Mouse (Mus musculus) small intestine, adult 2 months (tissue): ENCODE results near the gene Plcb4. TPM values are rescaled to one million over a fixed set of nuclear protein-coding genes. Genes with fewer than 3 reads are reported as not detected.

Experiments
- H3K27ac ChIP-seq: fragments of 200-500 bp; 2 replicates; pipeline ENCODE4 v1.5.1; 2012; ENCODE audit warnings: low read depth, low read length, control low read depth, inconsistent platforms; ENCODE audit not compliant: insufficient read depth
- H3K27me3 ChIP-seq: fragments of 200-500 bp; 2 replicates; pipeline ENCODE4 v1.6.1; 2012; ENCODE audit warnings: mild to moderate bottlenecking, moderate library complexity, low read length, inconsistent platforms; ENCODE audit not compliant: control insufficient read depth, insufficient read depth
- H3K36me3 ChIP-seq: fragments of 200-500 bp; 2 replicates; pipeline ENCODE4 v1.6.1; 2012; ENCODE audit warnings: mild to moderate bottlenecking, low read length, control low read depth, inconsistent platforms; ENCODE audit not compliant: control insufficient read depth, insufficient read depth
- H3K4me1 ChIP-seq: fragments of 200-500 bp; 2 replicates; pipeline ENCODE4 v1.6.1; 2012; ENCODE audit warnings: low read length, inconsistent platforms, mixed read lengths; ENCODE audit not compliant: control insufficient read depth, insufficient read depth, insufficient read length
- H3K4me3 ChIP-seq: fragments of 200-500 bp; 2 replicates; pipeline ENCODE4 v1.5.1; 2012; ENCODE audit warnings: low read depth, mild to moderate bottlenecking, control low read depth, inconsistent platforms, low read length, moderate library complexity
- CTCF ChIP-seq: fragments of 200-500 bp; IDR thresholded peaks from 2 replicates; pipeline ENCODE4 v1.5.1; 2012; ENCODE audit warnings: low read depth, mild to moderate bottlenecking, control low read depth, inconsistent platforms, low read length, moderate library complexity, mixed read lengths; ENCODE audit not compliant: insufficient replicate concordance, insufficient read length; ENCODE audit errors: extremely low read depth
- POLR2A ChIP-seq: fragments of 200-500 bp; IDR thresholded peaks from 2 replicates; pipeline ENCODE4 v1.6.1; 2012; ENCODE audit warnings: low read depth, mild to moderate bottlenecking, control low read depth, inconsistent platforms, low read length, moderate library complexity
- WGBS: fragments of 180-500 bp; shearing (Covaris S2); methylation state at CpG from one replicate; pipeline ENCODE4 v1.1.7; 2018; 5-methylcytosine and 5-hydroxymethylcytosine counted together
- polyA plus RNA-seq: library from polyadenylated mRNA; depleted of rRNA; stranded (reverse); fragments of >200 nt; gene quantifications from 2 replicates; pipeline ENCODE4 v1.2.3, GENCODE M21; 2012

Plcb4 gene
- polyA plus RNA-seq, 1 experiment: 1.9 TPM

DNA sequence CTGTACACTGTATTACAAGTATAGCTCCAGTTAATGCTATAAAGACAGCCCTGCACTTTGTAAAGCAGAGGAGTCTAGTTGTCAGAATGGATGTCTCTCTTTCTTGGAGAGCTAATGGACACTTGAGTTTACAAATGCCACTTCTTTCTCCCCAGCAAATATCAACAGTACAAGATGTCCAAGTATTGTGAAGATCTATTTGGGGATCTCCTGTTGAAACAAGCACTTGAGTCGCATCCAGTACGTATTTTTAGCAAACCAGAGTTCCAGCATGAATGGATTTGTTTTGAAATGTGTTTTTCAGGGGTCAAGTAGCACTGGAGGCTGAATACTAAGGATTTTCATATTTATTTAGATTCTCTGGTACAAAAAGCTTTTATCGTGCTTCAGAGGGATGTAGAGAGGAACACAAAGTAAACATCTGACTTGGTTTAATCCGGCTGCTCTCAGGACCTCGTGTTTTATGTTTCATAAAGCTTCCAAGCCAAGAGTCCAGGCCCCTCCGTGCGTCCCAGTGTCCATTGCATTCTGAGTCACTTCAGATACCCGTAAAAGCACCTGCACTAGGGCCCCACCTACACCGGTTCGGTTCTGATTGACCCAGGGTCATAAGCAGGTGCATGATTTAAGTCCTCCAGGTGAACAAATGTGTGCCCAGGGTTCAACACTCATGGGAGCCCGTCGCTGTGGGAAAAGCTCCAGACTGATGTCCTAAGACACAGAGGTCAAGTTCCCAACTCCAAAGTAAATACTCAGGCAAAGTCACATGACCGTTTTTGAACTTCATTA, 296.1 kb downstream of the Plcb4 start:
- TF ChIP-seq CTCF (no peak), POLR2A (no peak)
- Histone ChIP-seq H3K27me3 (no peaks in the 10 kb centered on the region), H3K4me1 (peaks cover 2% of the 10 kb centered on the region; the same call in 1 of the 2 replicates), H3K4me3 (no peak overlapping the region), H3K36me3 (no peaks in the 10 kb centered on the region), H3K27ac (no peak overlapping the region)
- 40% methylated on average over 13 of the region's 13 CpGs for WGBS

DNA sequence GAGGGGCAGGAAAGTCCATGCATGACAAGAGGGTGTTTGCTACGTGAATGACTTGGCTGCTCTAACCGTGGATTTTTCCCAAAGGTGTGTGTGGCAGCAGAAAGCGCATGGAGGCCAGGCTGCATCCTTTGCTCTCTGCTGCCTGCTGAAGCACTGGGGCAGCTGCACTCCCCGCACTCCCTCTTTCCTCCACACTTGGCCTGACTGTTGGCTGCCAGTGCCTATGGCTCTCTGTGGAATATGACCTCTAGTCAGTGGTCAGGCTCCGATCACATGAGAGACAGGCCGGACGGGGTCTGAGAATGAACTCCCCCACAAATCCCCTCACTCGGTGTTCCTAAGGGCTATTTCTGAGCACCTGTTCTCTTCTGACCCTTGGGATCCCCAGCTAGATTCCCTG, 297.0 kb downstream of the Plcb4 start:
- TF ChIP-seq CTCF (no peak), POLR2A (no peak)
- Histone ChIP-seq H3K36me3 (no peaks in the 10 kb centered on the region), H3K4me1 (peaks cover 2% of the 10 kb centered on the region; the same call in 1 of the 2 replicates), H3K27ac (no peak overlapping the region), H3K27me3 (no peaks in the 10 kb centered on the region), H3K4me3 (no peak overlapping the region)
- WGBS: 84% methylated on average over 8 of the region's 8 CpGs

DNA sequence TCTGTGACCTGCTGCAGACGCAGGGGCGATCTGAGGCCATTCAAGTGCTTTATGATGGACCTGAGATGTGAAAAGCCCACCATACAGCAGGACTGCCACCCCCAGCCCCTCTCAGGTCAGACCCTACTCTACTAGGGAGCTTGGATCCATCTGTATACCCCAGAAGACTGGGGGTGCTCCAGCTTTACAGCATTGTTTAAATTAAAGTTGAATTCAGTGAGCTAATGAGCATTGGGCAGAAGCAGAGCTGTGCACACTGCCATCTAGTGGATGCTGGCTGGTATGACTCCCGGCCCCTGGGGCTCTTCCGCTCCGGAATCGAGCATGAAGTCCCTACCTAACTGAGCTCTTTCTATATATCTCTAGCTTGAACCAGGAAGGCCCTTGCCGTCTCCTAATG, 298.9 kb downstream of the Plcb4 start:
- H3K27ac ChIP-seq: no peak overlapping the region
- no peaks in the 10 kb centered on the region for H3K27me3 ChIP-seq
- TF ChIP-seq POLR2A (no peak), CTCF (peak; percentile 86)
- peaks cover 2% of the 10 kb centered on the region; the same call in 1 of the 2 replicates for H3K4me1 ChIP-seq
- no peaks in the 10 kb centered on the region for H3K36me3 ChIP-seq
- H3K4me3 ChIP-seq: no peak overlapping the region
- 32% methylated on average over 7 of the region's 7 CpGs for WGBS

DNA sequence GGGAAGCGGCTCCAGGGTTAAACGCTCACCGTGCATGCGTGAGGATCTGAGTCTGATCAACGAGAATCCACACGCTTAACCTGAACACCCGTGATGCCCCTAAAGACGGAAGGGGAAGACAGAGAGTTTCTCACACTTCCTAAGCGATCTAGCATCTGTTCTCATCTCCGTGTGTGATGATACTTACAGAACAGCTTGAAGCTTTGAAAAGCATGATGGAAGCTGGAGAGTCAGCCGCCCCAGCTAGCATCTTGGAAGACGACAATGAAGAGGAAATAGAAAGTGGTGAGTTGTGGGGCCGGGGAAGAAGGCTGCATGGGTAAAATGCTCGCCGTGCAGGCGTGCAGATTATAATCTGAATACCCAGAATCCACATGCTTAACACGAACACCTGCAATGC, 299.6 kb downstream of the Plcb4 start:
- Histone ChIP-seq H3K27me3 (no peaks in the 10 kb centered on the region), H3K36me3 (no peaks in the 10 kb centered on the region), H3K4me3 (no peak overlapping the region), H3K4me1 (peaks cover 2% of the 10 kb centered on the region; the same call in 1 of the 2 replicates), H3K27ac (no peak overlapping the region)
- WGBS: 89% methylated on average over 17 of the region's 17 CpGs
- TF ChIP-seq CTCF: no peak
- TF ChIP-seq POLR2A: no peak

DNA sequence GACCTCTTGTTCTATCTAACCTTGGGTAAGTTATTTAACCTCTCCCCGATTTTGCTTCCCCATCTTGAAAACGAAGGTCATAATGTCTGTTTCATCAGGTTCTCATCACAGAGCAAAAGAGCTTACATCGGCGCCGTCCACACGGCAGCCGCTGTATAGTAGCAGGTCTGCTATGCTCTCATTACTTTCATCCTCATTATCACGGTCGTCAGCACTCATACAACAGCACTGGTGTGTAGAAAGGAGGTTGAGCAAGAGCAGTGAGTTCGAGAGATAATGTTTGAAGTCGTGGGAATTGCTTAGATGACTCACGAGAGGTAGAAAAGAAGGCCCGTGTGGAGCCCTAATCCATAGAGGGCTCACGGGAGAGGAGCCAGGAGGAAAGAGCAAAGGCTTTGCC, 304.3 kb downstream of the Plcb4 start:
- no peak overlapping the region for H3K27ac ChIP-seq
- TF ChIP-seq POLR2A: no peak
- no peak for TF ChIP-seq CTCF
- WGBS: 82% methylated on average over 14 of the region's 14 CpGs

DNA sequence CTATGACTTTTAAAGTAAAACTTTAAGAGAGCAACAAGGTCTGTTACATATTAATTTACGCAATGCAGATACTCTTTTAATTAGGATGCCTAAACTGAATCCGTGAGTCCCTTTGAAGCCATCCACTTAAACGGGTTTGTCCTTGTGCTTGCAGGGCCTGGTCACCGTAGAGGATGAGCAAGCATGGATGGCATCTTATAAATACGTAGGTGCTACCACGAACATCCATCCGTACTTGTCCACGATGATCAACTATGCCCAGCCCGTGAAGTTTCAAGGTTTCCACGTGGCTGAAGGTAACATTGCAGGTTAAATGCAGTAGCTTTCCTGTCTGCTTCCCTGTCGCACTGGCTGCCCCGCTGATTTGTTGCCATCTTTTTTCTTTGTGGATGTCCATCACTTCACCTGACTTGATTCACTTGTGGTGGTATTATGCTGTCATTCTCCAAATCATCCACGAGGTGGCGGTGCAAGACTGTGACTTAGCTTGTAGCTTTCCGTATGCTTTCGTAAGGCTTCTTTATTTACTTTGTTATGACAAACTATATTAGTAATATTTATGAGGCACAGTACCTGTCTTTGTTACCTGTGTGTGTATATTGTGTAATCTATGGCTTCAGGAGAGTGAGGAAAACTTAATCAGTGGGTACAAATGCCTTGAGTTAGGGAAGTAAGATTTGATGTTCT, 308.2 kb downstream of the Plcb4 start:
- Histone ChIP-seq H3K27me3 (no peaks in the 10 kb centered on the region), H3K4me3 (no peak overlapping the region), H3K36me3 (no peaks in the 10 kb centered on the region), H3K27ac (no peak overlapping the region), H3K4me1 (no peaks in the 10 kb centered on the region)
- WGBS: 56% methylated on average over 16 of the region's 16 CpGs
- TF ChIP-seq CTCF: peak; percentile 43; the same call in 1 of the 2 replicates
- no peak for TF ChIP-seq POLR2A

More for the DNA sequence above, 304.3 kb downstream of the Plcb4 start:
- Histone ChIP-seq H3K4me3 (no peak overlapping the region), H3K4me1 (no peaks in the 10 kb centered on the region), H3K36me3 (no peaks in the 10 kb centered on the region), H3K27me3 (no peaks in the 10 kb centered on the region)

DNA sequence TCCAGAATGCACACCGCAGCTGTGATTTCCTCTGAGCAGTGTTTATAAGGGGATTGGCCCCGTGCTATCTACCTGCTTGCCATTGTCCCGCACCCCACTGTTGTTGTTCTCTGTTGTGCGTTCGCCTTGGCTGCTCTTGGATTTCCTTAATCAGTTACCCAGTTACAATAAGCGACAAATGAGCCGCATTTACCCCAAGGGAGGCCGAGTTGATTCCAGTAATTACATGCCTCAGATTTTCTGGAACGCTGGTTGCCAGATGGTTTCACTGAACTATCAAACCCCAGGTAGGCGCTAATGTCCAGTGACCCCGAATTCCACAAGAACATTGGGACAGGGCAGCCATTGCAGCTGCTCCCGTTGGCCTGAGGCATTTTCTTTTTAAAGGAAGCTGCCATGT, 309.3 kb downstream of the Plcb4 start:
- 92% methylated on average over 12 of the region's 12 CpGs for WGBS
- no peak overlapping the region for H3K4me3 ChIP-seq
- no peaks in the 10 kb centered on the region for H3K4me1 ChIP-seq
- no peaks in the 10 kb centered on the region for H3K27me3 ChIP-seq
- no peak overlapping the region for H3K27ac ChIP-seq
- no peaks in the 10 kb centered on the region for H3K36me3 ChIP-seq
- no peak for TF ChIP-seq POLR2A
- no peak for TF ChIP-seq CTCF
